Mouse (Mus musculus): ENCODE results near the gene Olfr960.

- TF ChIP-seq CTCF (IDR thresholded peaks at IDR 0.05; ENCODE audit: borderline replicate concordance, insufficient read depth, low read length) = no peak
- no peak for TF ChIP-seq POLR2A (IDR thresholded peaks at IDR 0.05; ENCODE audit: low read depth, low read length)
These were observed 9.2 kb upstream of the Olfr960 start for GRCm38 (mm10) chr9:39611953-39612352.
